ENCODE assay signal across 15 mouse cellular contexts in genomic region chr7:63877610-63878009, GRCm38 (mm10). TPM values are rescaled to one million over a fixed set of nuclear protein-coding genes. Genes with fewer than 3 reads are reported as not detected.
A peak's percentile ranks its signal among the peaks of the same experiment; 100 is the strongest.
DNase-seq lines count a peak whose midpoint lies in the region; ATAC-seq and TF ChIP-seq lines count a peak whose summit lies in the region.
"Had no signal": no experiment of that assay in that cellular context is flagged by ENCODE, and none has a peak within 500 bp of the region (broad histone marks: within the 10 kb centered on the region; RNA-seq: fewer than 3 reads in every experiment).

No protein-coding gene starts in this region.

- no peak for ATAC-seq in heart, embryonic 12.5 days (ENCODE audit: insufficient number of reproducible peaks, low FRiP score)
- peak; percentile 63 for ATAC-seq in midbrain, embryonic 11.5 days (ENCODE audit: low FRiP score)
- no peak for ATAC-seq in midbrain, postnatal 0 days (ENCODE audit: low FRiP score)
- peak; percentile 59; the same call in 1 of the 2 replicates for ATAC-seq in intestine, embryonic 15.5 days
- no peak for ATAC-seq in stomach, embryonic 16.5 days (ENCODE audit: insufficient read depth, low FRiP score)

- no peak overlapping the region for H3K27ac ChIP-seq in heart, embryonic 12.5 days (ENCODE audit: poor library complexity, severe bottlenecking)
- H3K27ac ChIP-seq in midbrain, embryonic 11.5 days (ENCODE audit: low read depth, low read length), result no peak overlapping the region
- H3K27ac ChIP-seq in midbrain, postnatal 0 days (ENCODE audit: low read depth, low read length), result no peak overlapping the region
- no peak overlapping the region for H3K27ac ChIP-seq in intestine, embryonic 15.5 days
- no peak overlapping the region for H3K27ac ChIP-seq in stomach, embryonic 16.5 days (ENCODE audit: low read length)
- no peak overlapping the region for H3K27ac ChIP-seq in left cerebral cortex, adult 2 months
- H3K27ac ChIP-seq: limb, embryonic 13.5 days; midbrain, embryonic 10.5 days; neural tube, embryonic 15.5 days had no signal

- H3K4me1 ChIP-seq in heart, embryonic 12.5 days (replicated peaks), result peaks cover 41% of the 10 kb centered on the region
- H3K4me1 ChIP-seq in midbrain, embryonic 11.5 days (ENCODE audit: control insufficient read depth, insufficient read depth, low read length), result no peaks in the 10 kb centered on the region
- no peaks in the 10 kb centered on the region for H3K4me1 ChIP-seq in midbrain, postnatal 0 days (ENCODE audit: insufficient read depth, low read length)
- H3K4me1 ChIP-seq in intestine, embryonic 15.5 days (replicated peaks), result 0 out of 2 replicates have a peak, but pooled peaks cover 12% of the 10 kb centered on the region
- no peaks in the 10 kb centered on the region for H3K4me1 ChIP-seq in stomach, embryonic 16.5 days (ENCODE audit: control insufficient read depth, insufficient read depth, low read length)
- H3K4me1 ChIP-seq: neural tube, embryonic 15.5 days had no signal

- H3K4me3 ChIP-seq in heart, embryonic 12.5 days, result no peak overlapping the region
- no peak overlapping the region for H3K4me3 ChIP-seq in midbrain, embryonic 11.5 days (ENCODE audit: low read depth, low read length)
- H3K4me3 ChIP-seq in midbrain, postnatal 0 days (ENCODE audit: low read depth, low read length), result no peak overlapping the region
- H3K4me3 ChIP-seq in intestine, embryonic 15.5 days (replicated peaks), result no peak overlapping the region
- H3K4me3 ChIP-seq in stomach, embryonic 16.5 days (replicated peaks; ENCODE audit: low read length), result no peak overlapping the region
- no peak overlapping the region for H3K4me3 ChIP-seq in left cerebral cortex, adult 2 months
- H3K4me3 ChIP-seq: limb, embryonic 13.5 days; midbrain, embryonic 10.5 days; neural tube, embryonic 15.5 days had no signal

- no peak for TF ChIP-seq CTCF in midbrain, postnatal 0 days (IDR thresholded peaks at IDR 0.05)
- TF ChIP-seq CTCF in left cerebral cortex, adult 2 months (IDR thresholded peaks at IDR 0.05), result no peak

- H3K36me3 ChIP-seq in heart, embryonic 12.5 days, result no peaks in the 10 kb centered on the region
- no peaks in the 10 kb centered on the region for H3K36me3 ChIP-seq in midbrain, embryonic 11.5 days (ENCODE audit: control insufficient read depth, insufficient read depth, low read length)
- H3K36me3 ChIP-seq in midbrain, postnatal 0 days (ENCODE audit: insufficient read depth, low read length), result no peaks in the 10 kb centered on the region
- H3K36me3 ChIP-seq in intestine, embryonic 15.5 days, result no peaks in the 10 kb centered on the region
- no peaks in the 10 kb centered on the region for H3K36me3 ChIP-seq in stomach, embryonic 16.5 days (ENCODE audit: control insufficient read depth, insufficient read depth, low read length)
- H3K36me3 ChIP-seq: limb, embryonic 13.5 days; midbrain, embryonic 10.5 days; neural tube, embryonic 15.5 days had no signal

- peak overlapping the region; percentile 36; the same call in 1 of the 2 replicates for H3K4me2 ChIP-seq in heart, embryonic 12.5 days
- H3K4me2 ChIP-seq in midbrain, embryonic 11.5 days, result no peak overlapping the region
- H3K4me2 ChIP-seq in midbrain, postnatal 0 days (ENCODE audit: low read depth, low read length, poor library complexity, severe bottlenecking), result no peak overlapping the region
- H3K4me2 ChIP-seq in intestine, embryonic 15.5 days (replicated peaks), result peak overlapping the region; percentile 39; the same call in 1 of the 2 replicates
- peak overlapping the region; percentile 32 for H3K4me2 ChIP-seq in stomach, embryonic 16.5 days (ENCODE audit: low read depth, low read length)
- H3K4me2 ChIP-seq: limb, embryonic 13.5 days; neural tube, embryonic 15.5 days had no signal

- WGBS in heart, embryonic 12.5 days, result 24% methylated on average over 14 of the region's 14 CpGs
- WGBS in midbrain, embryonic 11.5 days, result 26% methylated on average over 14 of the region's 14 CpGs
- 36% methylated on average over 14 of the region's 14 CpGs for WGBS in midbrain, postnatal 0 days
- 22% methylated on average over 14 of the region's 14 CpGs for WGBS in intestine, embryonic 15.5 days
- WGBS in stomach, embryonic 16.5 days, result 29% methylated on average over 14 of the region's 14 CpGs

- H3K9ac ChIP-seq in heart, embryonic 12.5 days, result no peak overlapping the region
- no peak overlapping the region for H3K9ac ChIP-seq in midbrain, embryonic 11.5 days (ENCODE audit: low read length)
- H3K9ac ChIP-seq in midbrain, postnatal 0 days (replicated peaks; ENCODE audit: low read length, poor library complexity, severe bottlenecking), result no peak overlapping the region
- H3K9ac ChIP-seq in intestine, embryonic 15.5 days, result no peak overlapping the region
- H3K9ac ChIP-seq in stomach, embryonic 16.5 days (ENCODE audit: low read length), result no peak overlapping the region
- H3K9ac ChIP-seq: limb, embryonic 13.5 days; neural tube, embryonic 15.5 days had no signal

- intact Hi-C loops in heart, postnatal 10 days (cut with DNase I), result no loop called here
- intact Hi-C loops in left cerebral cortex, adult 2 months (cut with DNase I), result no loop called here

- no peak for DNase-seq in heart, postnatal 10 days
- no peak for DNase-seq in midbrain, embryonic 11.5 days (ENCODE audit: low spot score, missing footprints)
- DNase-seq in midbrain, postnatal 0 days (ENCODE audit: low spot score), result no peak
- no peak for DNase-seq in left cerebral cortex, adult 2 months (ENCODE audit: extremely low spot score in 1 of 2, low spot score in 2 of 2)
- no peak for DNase-seq in gastrocnemius, postnatal 25 days
- DNase-seq: cerebellum, adult 2 months; kidney, adult 2 months; thymus, adult 18-20 months had no signal

- no peaks in the 10 kb centered on the region for H3K9me3 ChIP-seq in heart, embryonic 12.5 days (replicated peaks)
- no peaks in the 10 kb centered on the region for H3K9me3 ChIP-seq in midbrain, embryonic 11.5 days (ENCODE audit: control insufficient read depth, low read length)
- no peaks in the 10 kb centered on the region for H3K9me3 ChIP-seq in midbrain, postnatal 0 days (ENCODE audit: low read length)
- no peaks in the 10 kb centered on the region for H3K9me3 ChIP-seq in intestine, embryonic 15.5 days
- no peaks in the 10 kb centered on the region for H3K9me3 ChIP-seq in stomach, embryonic 16.5 days (replicated peaks; ENCODE audit: control insufficient read depth, low read length)
- H3K9me3 ChIP-seq: limb, embryonic 13.5 days; midbrain, embryonic 10.5 days; neural tube, embryonic 15.5 days had no signal

- no peaks in the 10 kb centered on the region for H3K27me3 ChIP-seq in heart, embryonic 12.5 days (replicated peaks)
- no peaks in the 10 kb centered on the region for H3K27me3 ChIP-seq in midbrain, embryonic 11.5 days (ENCODE audit: control insufficient read depth, insufficient read depth, low read length)
- H3K27me3 ChIP-seq in midbrain, postnatal 0 days (ENCODE audit: insufficient read depth, low read length), result no peaks in the 10 kb centered on the region
- H3K27me3 ChIP-seq in intestine, embryonic 15.5 days (replicated peaks), result no peaks in the 10 kb centered on the region
- no peaks in the 10 kb centered on the region for H3K27me3 ChIP-seq in stomach, embryonic 16.5 days (ENCODE audit: control insufficient read depth, insufficient read depth, low read length)
- H3K27me3 ChIP-seq: limb, embryonic 13.5 days; neural tube, embryonic 15.5 days had no signal

RNA-seq across cellular contexts. Expression of gene E030018B13Rik, which starts 39.0 kb away (rescaled TPM):
- polyA plus RNA-seq in heart, embryonic 12.5 days (2016; fragmentation: Nextera tagmentation; extraction: Ambion mirVana), result not detected in 2 replicates
- total RNA-seq in heart, postnatal 10 days (2021), result not detected
- 0.14 TPM in 1 of 2 replicates, not detected in the other for polyA plus RNA-seq in midbrain, embryonic 11.5 days (2014; fragmentation: Nextera tagmentation; extraction: Ambion mirVana)
- not detected in 2 replicates for total RNA-seq in midbrain, postnatal 0 days (2014; rRNA removed)
- not detected in 2 replicates for polyA plus RNA-seq in midbrain, postnatal 0 days (2015; fragmentation: Nextera tagmentation; extraction: Ambion mirVana)
- polyA plus RNA-seq in intestine, embryonic 15.5 days (2015; fragmentation: Nextera tagmentation; extraction: Ambion mirVana), result not detected in 2 replicates
- not detected in 2 replicates for polyA plus RNA-seq in stomach, embryonic 16.5 days (2015; fragmentation: Nextera tagmentation; extraction: Ambion mirVana)
- total RNA-seq in left cerebral cortex, adult 2 months (2021), result not detected
- total RNA-seq in gastrocnemius, postnatal 25 days (2021), result not detected
- total RNA-seq: layer of hippocampus, postnatal 10 days had no signal
- polyA plus RNA-seq: cerebellum, adult 2 months; kidney, adult 2 months; midbrain, embryonic 10.5 days; neural tube, embryonic 15.5 days had no signal

Comparison
In these comparisons a context has a peak if more than half of its experiments do, and no peak if none do; other contexts are left out.
1. ATAC-seq: peak in midbrain, embryonic 11.5 days (single experiment) and intestine, embryonic 15.5 days (single experiment); none in heart, embryonic 12.5 days (single experiment), midbrain, postnatal 0 days (single experiment) and stomach, embryonic 16.5 days (single experiment).
2. H3K4me2 ChIP-seq: peak in heart, embryonic 12.5 days (single experiment), intestine, embryonic 15.5 days (single experiment) and stomach, embryonic 16.5 days (single experiment); none in midbrain, embryonic 11.5 days (single experiment) and midbrain, postnatal 0 days (single experiment).